Mouse (Mus musculus) heart, adult 2 months (tissue): ENCODE measurements at regions not wholly inside any gene's neighbourhood (a gene's known extent, or its start where the extent isn't known, plus 50 kb on each side); places are given as distances from the start of the nearest gene placed in this dataset.

Experiments used
- DNase-seq, 2 experiments: peaks; one replicate each; pipeline ENCODE4 v3.0.0; 2021
- H3K27ac ChIP-seq: fragments of 200-600 bp; 2 replicates; pipeline ENCODE4 v1.8.1; 2022
- H3K27me3 ChIP-seq: fragments of 200-500 bp; 2 replicates; pipeline ENCODE4 v1.6.1; 2012; ENCODE audit warnings: mild to moderate bottlenecking, low read length, inconsistent platforms, mixed read lengths; ENCODE audit not compliant: control insufficient read depth, insufficient read depth
- H3K36me3 ChIP-seq: fragments of 200-500 bp; 2 replicates; pipeline ENCODE4 v1.6.1; 2012; ENCODE audit warnings: low read length, inconsistent platforms; ENCODE audit not compliant: control insufficient read depth, insufficient read depth
- H3K4me1 ChIP-seq: fragments of 200-500 bp; 2 replicates; pipeline ENCODE4 v1.6.1; 2011; ENCODE audit warnings: low read length; ENCODE audit not compliant: control insufficient read depth, insufficient read depth
- H3K4me3 ChIP-seq: fragments of 200-600 bp; 2 replicates; pipeline ENCODE4 v1.8.1; 2022
- H3K79me2 ChIP-seq: fragments of 200-500 bp; replicated peaks from 2 replicates; pipeline ENCODE4 v1.6.1; 2012; ENCODE audit warnings: mild to moderate bottlenecking, inconsistent platforms, low read length, moderate library complexity, mixed read lengths; ENCODE audit not compliant: control insufficient read depth, insufficient read depth
- H3K9ac ChIP-seq: fragments of 200-500 bp; 2 replicates; pipeline ENCODE4 v1.6.1; 2012; ENCODE audit warnings: low read depth, mild to moderate bottlenecking, control low read depth, inconsistent platforms, low read length, mixed read lengths
- CTCF ChIP-seq: fragments of 200-600 bp; IDR thresholded peaks from 2 replicates; pipeline ENCODE4 v1.8.1; 2022; ENCODE audit warnings: antibody characterized with exemption, mild to moderate bottlenecking, moderate library complexity
- EP300 ChIP-seq: fragments of 200-500 bp; IDR thresholded peaks from 2 replicates; pipeline ENCODE4 v1.6.1; 2011; ENCODE audit warnings: low read depth, low read length, control low read depth; ENCODE audit not compliant: insufficient read depth
- POLR2A ChIP-seq: fragments of 200-500 bp; IDR thresholded peaks from 2 replicates; pipeline ENCODE4 v1.6.1; 2011; ENCODE audit warnings: mild to moderate bottlenecking, low read depth, low read length, control low read depth; ENCODE audit not compliant: insufficient read depth
- WGBS: fragments of 180-500 bp; shearing (Covaris S2); methylation state at CpG from one replicate; pipeline ENCODE4 v1.1.7; 2018; 5-methylcytosine and 5-hydroxymethylcytosine counted together
- intact Hi-C: fragments of 180-260 bp; cut with DNase I; formaldehyde crosslinking; loops from one replicate; pipeline ENCODE4 v1.15.1; 2025

GRCm38 (mm10) chr3:16924018-16924417 is 917.8 kb upstream of the Gm5150 start:
- intact Hi-C loops, result no loop called here
- H3K27me3 ChIP-seq, result no peaks in the 10 kb centered on the region
- H3K4me1 ChIP-seq, result no peaks in the 10 kb centered on the region
- no peak overlapping the region for H3K9ac ChIP-seq
- no peaks in the 10 kb centered on the region for H3K79me2 ChIP-seq
- no peak overlapping the region for H3K4me3 ChIP-seq
- H3K36me3 ChIP-seq, result no peaks in the 10 kb centered on the region
- DNase-seq, result no peak
- TF ChIP-seq EP300 (no peak), CTCF (no peak), POLR2A (no peak)
- H3K27ac ChIP-seq, result no peak overlapping the region

- Histone ChIP-seq H3K27me3 (no peaks in the 10 kb centered on the region), H3K27ac (no peak overlapping the region), H3K4me1 (no peaks in the 10 kb centered on the region), H3K4me3 (no peak overlapping the region), H3K36me3 (no peaks in the 10 kb centered on the region), H3K79me2 (no peaks in the 10 kb centered on the region), H3K9ac (no peak overlapping the region)
- TF ChIP-seq EP300, result no peak
- no peak for DNase-seq
- intact Hi-C loops, result no loop called here
Measured at GRCm38 (mm10) chr3:16923234-16923914, 917.1 kb upstream of the Gm5150 start.

- no peak for DNase-seq
- Histone ChIP-seq H3K36me3 (no peaks in the 10 kb centered on the region), H3K4me1 (no peaks in the 10 kb centered on the region), H3K9ac (no peak overlapping the region), H3K27me3 (no peaks in the 10 kb centered on the region), H3K79me2 (no peaks in the 10 kb centered on the region), H3K4me3 (no peak overlapping the region), H3K27ac (no peak overlapping the region)
- WGBS, result 68% methylated on average over 6 of the region's 6 CpGs
- TF ChIP-seq POLR2A (no peak), CTCF (no peak), EP300 (no peak)
- intact Hi-C loops, result no loop called here
Measured at GRCm38 (mm10) chr3:16921330-16921729, 915.1 kb upstream of the Gm5150 start.

DNA sequence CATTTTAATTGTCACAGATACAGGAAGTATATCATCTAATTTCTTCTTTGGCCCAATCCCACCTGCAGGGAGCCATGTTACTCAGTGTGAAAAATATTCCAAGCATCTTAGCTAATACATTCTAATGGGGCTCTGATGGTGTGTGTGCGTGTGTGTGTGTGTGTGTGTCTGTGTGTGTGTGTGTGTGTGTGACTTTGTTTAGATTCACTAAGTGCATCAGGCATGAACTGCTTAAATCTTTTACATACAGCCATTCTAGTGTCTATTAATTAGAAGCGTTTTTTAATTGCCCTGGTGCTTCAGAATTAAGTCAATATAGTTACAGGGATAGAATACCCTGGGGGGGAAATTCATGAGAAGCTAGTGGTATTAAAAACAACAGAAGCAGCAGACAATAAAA is 912.1 kb upstream of the Gm5150 start:
- Histone ChIP-seq H3K27ac (no peak overlapping the region), H3K27me3 (no peaks in the 10 kb centered on the region), H3K4me1 (no peaks in the 10 kb centered on the region), H3K4me3 (no peak overlapping the region), H3K9ac (no peak overlapping the region), H3K36me3 (no peaks in the 10 kb centered on the region), H3K79me2 (no peaks in the 10 kb centered on the region)
- no peak for TF ChIP-seq EP300
- TF ChIP-seq CTCF, result no peak
- no peak for TF ChIP-seq POLR2A
- no peak for DNase-seq
- intact Hi-C loops, result no loop called here
- WGBS, result 73% methylated on average over 2 of the region's 2 CpGs

DNA sequence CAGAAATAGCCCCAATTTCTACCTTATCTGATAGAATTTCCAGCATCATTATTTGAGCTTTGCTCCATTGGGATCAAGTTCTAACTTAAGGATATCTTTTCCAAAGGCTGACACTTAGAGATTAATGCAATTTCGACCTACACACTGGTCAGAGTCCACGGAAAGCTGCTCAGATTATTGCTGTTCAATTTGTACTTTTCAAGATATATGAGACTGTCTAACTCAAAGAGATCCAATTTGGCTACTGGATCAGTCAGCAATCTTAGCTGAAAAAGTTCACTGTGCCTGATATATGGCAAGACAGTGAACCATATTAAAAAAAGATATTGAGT is 909.8 kb upstream of the Gm5150 start:
- intact Hi-C loops, result no loop called here
- Histone ChIP-seq H3K79me2 (no peaks in the 10 kb centered on the region), H3K4me3 (no peak overlapping the region), H3K36me3 (no peaks in the 10 kb centered on the region), H3K9ac (no peak overlapping the region), H3K4me1 (no peaks in the 10 kb centered on the region), H3K27me3 (no peaks in the 10 kb centered on the region), H3K27ac (no peak overlapping the region)
- 49% methylated on average over 2 of the region's 2 CpGs for WGBS
- no peak for DNase-seq
- TF ChIP-seq EP300 (no peak), CTCF (no peak), POLR2A (no peak)

GRCm38 (mm10) chr3:16915389-16916071 is 909.3 kb upstream of the Gm5150 start:
- intact Hi-C loops, result no loop called here
- no peak for DNase-seq
- no peak overlapping the region for H3K9ac ChIP-seq

More at GRCm38 (mm10) chr3:16915389-16916071, 909.3 kb upstream of the Gm5150 start:
- Histone ChIP-seq H3K4me3 (no peak overlapping the region), H3K27ac (no peak overlapping the region), H3K79me2 (no peaks in the 10 kb centered on the region), H3K36me3 (no peaks in the 10 kb centered on the region), H3K27me3 (no peaks in the 10 kb centered on the region), H3K4me1 (no peaks in the 10 kb centered on the region)
- WGBS, result 51% methylated on average over 2 of the region's 2 CpGs
- TF ChIP-seq POLR2A, result no peak
- TF ChIP-seq CTCF, result no peak
- no peak for TF ChIP-seq EP300
